Mouse (Mus musculus) cortical plate, adult 2 months (tissue): ENCODE data around the gene Psmd11. TPM values are rescaled to one million over a fixed set of nuclear protein-coding genes. Genes with fewer than 3 reads are reported as not detected.

Experiments used
- H3K27ac ChIP-seq: fragments of 200-500 bp; 2 replicates; pipeline ENCODE4 v1.5.1; 2012; ENCODE audit warnings: low read length, control low read depth, inconsistent platforms; ENCODE audit not compliant: insufficient read depth
- H3K4me1 ChIP-seq: fragments of 200-500 bp; 2 replicates; pipeline ENCODE4 v1.6.1; 2011; ENCODE audit warnings: low read length; ENCODE audit not compliant: control insufficient read depth, insufficient read depth
- H3K4me3 ChIP-seq: fragments of 200-500 bp; 2 replicates; pipeline ENCODE4 v1.5.1; 2011; ENCODE audit warnings: mild to moderate bottlenecking, low read length, control low read depth; ENCODE audit not compliant: insufficient read depth
- CTCF ChIP-seq: fragments of 200-500 bp; IDR thresholded peaks from 2 replicates; pipeline ENCODE4 v1.5.1; 2011; ENCODE audit warnings: mild to moderate bottlenecking, control low read depth, low read length; ENCODE audit not compliant: insufficient read depth; ENCODE audit errors: extremely low read depth
- POLR2A ChIP-seq: fragments of 200-500 bp; IDR thresholded peaks from 2 replicates; pipeline ENCODE4 v1.6.1; 2011; ENCODE audit warnings: mild to moderate bottlenecking, low read length, control low read depth; ENCODE audit not compliant: insufficient read depth; ENCODE audit errors: extremely low read depth
- polyA plus RNA-seq: library from polyadenylated mRNA; depleted of rRNA; stranded (reverse); fragments of >200 nt; gene quantifications from 2 replicates; pipeline ENCODE4 v1.2.3, GENCODE M21; 2012

Gene Psmd11
- polyA plus RNA-seq, 1 experiment, result 67.0 TPM

- Histone ChIP-seq H3K27ac (peak overlapping the region; percentile 85), H3K4me3 (peak overlapping the region; percentile 100), H3K4me1 (peaks cover 2% of the 10 kb centered on the region; the same call in 1 of the 2 replicates)
- TF ChIP-seq POLR2A (no peak; the same call in 1 of the 2 replicates), CTCF (no peak)
Observed at GRCm38 (mm10) chr11:80479906-80480866, 51.8 kb downstream of the Psmd11 start.

- H3K4me3 ChIP-seq, result peak overlapping the region; percentile 100
- H3K27ac ChIP-seq, result peak overlapping the region; percentile 90
- no peak for TF ChIP-seq CTCF
- 0 out of 2 replicates have a peak, but pooled peaks have one; percentile 31 for TF ChIP-seq POLR2A
- H3K4me1 ChIP-seq, result peaks cover 10% of the 10 kb centered on the region; the same call in 1 of the 2 replicates
Observed at GRCm38 (mm10) chr11:80481409-80482050, 53.1 kb downstream of the Psmd11 start.

- Histone ChIP-seq H3K27ac (peak overlapping the region; percentile 51), H3K4me1 (peaks cover 10% of the 10 kb centered on the region; the same call in 1 of the 2 replicates), H3K4me3 (peak overlapping the region; percentile 100)
- TF ChIP-seq POLR2A, result peak; percentile 22; the same call in 1 of the 2 replicates
- TF ChIP-seq CTCF, result no peak
Observed at GRCm38 (mm10) chr11:80482347-80482746, 53.9 kb downstream of the Psmd11 start.

GRCm38 (mm10) chr11:80482921-80483320 is 54.5 kb downstream of the Psmd11 start:
- H3K4me3 ChIP-seq, result peak overlapping the region; percentile 100
- H3K27ac ChIP-seq, result peak overlapping the region; percentile 51
- peaks cover 13% of the 10 kb centered on the region for H3K4me1 ChIP-seq
- TF ChIP-seq POLR2A (no peak), CTCF (no peak)

GRCm38 (mm10) chr11:80483536-80484067 is 55.2 kb downstream of the Psmd11 start:
- TF ChIP-seq POLR2A (no peak; the same call in 1 of the 2 replicates), CTCF (no peak)
- H3K27ac ChIP-seq, result peak overlapping the region; percentile 51
- H3K4me3 ChIP-seq, result no peak overlapping the region; the same call in 1 of the 2 replicates
- peaks cover 14% of the 10 kb centered on the region for H3K4me1 ChIP-seq

GRCm38 (mm10) chr11:80484191-80484791 is 55.9 kb downstream of the Psmd11 start:
- H3K4me3 ChIP-seq, result no peak overlapping the region; the same call in 1 of the 2 replicates

GRCm38 (mm10) chr11:80485120-80485551 is 56.7 kb downstream of the Psmd11 start:
- TF ChIP-seq CTCF (no peak), POLR2A (0 out of 2 replicates have a peak, but pooled peaks have one; percentile 52)
- H3K4me1 ChIP-seq, result peaks cover 21% of the 10 kb centered on the region
- no peak overlapping the region for H3K4me3 ChIP-seq
- H3K27ac ChIP-seq, result peak overlapping the region; percentile 82

More at GRCm38 (mm10) chr11:80484191-80484791, 55.9 kb downstream of the Psmd11 start:
- peaks cover 18% of the 10 kb centered on the region for H3K4me1 ChIP-seq
- TF ChIP-seq CTCF, result no peak
- TF ChIP-seq POLR2A, result peak; percentile 89
- H3K27ac ChIP-seq, result peak overlapping the region; percentile 51

- Histone ChIP-seq H3K27ac (peak overlapping the region; percentile 82), H3K4me3 (no peak overlapping the region), H3K4me1 (peaks cover 22% of the 10 kb centered on the region)
- TF ChIP-seq CTCF (no peak), POLR2A (no peak)
Observed at GRCm38 (mm10) chr11:80485622-80486206, 57.3 kb downstream of the Psmd11 start.
